ENCODE assay signal across 23 mouse cellular contexts in genomic region chr2:26080830-26081229, GRCm38 (mm10). TPM values are rescaled to one million over a fixed set of nuclear protein-coding genes. Genes with fewer than 3 reads are reported as not detected.
A peak's percentile ranks its signal among the peaks of the same experiment; 100 is the strongest.
DNase-seq lines count a peak whose midpoint lies in the region; ATAC-seq and TF ChIP-seq lines count a peak whose summit lies in the region.
"Had no signal": no experiment of that assay in that cellular context is flagged by ENCODE, and none has a peak within 500 bp of the region (broad histone marks: within the 10 kb centered on the region; RNA-seq: fewer than 3 reads in every experiment).

No protein-coding gene starts in this region.

- no peak overlapping the region for H3K4me2 ChIP-seq in hindbrain, embryonic 13.5 days
- H3K4me2 ChIP-seq in hindbrain, postnatal 0 days (ENCODE audit: low read depth, low read length) = no peak overlapping the region
- no peak overlapping the region for H3K4me2 ChIP-seq in limb, embryonic 13.5 days (replicated peaks)
- H3K4me2 ChIP-seq: embryonic facial prominence, embryonic 13.5 days; forebrain, embryonic 12.5 days; heart, embryonic 15.5 days; intestine, embryonic 15.5 days had no signal

- DNase-seq in hindbrain, postnatal 0 days (ENCODE audit: low spot score) = no peak
- DNase-seq in testis, postnatal 14 days (ENCODE audit: low spot score) = no peak
- DNase-seq in thymus, postnatal 25 days = no peak
- DNase-seq: adrenal gland, postnatal 14 days; cerebellum, adult 11-12 months; cerebellum, adult 9-11 months; cerebellum, postnatal 36 days; embryo, embryonic 11 days; gastrocnemius, postnatal 10 days; heart, adult 18-20 months; heart, postnatal 14 days had no signal

- no peak overlapping the region for H3K4me3 ChIP-seq in hindbrain, embryonic 13.5 days
- no peak overlapping the region for H3K4me3 ChIP-seq in hindbrain, postnatal 0 days (ENCODE audit: low read length)
- no peak overlapping the region for H3K4me3 ChIP-seq in testis, adult 2 months (ENCODE audit: control insufficient read depth, low read depth, low read length)
- H3K4me3 ChIP-seq in limb, embryonic 13.5 days = no peak overlapping the region
- H3K4me3 ChIP-seq: embryonic facial prominence, embryonic 13.5 days; forebrain, embryonic 12.5 days; heart, embryonic 10.5 days; heart, embryonic 15.5 days; hindbrain, embryonic 10.5 days; intestine, embryonic 15.5 days had no signal

- H3K4me1 ChIP-seq in hindbrain, embryonic 13.5 days (replicated peaks) = no peaks in the 10 kb centered on the region
- H3K4me1 ChIP-seq in hindbrain, postnatal 0 days (ENCODE audit: insufficient read depth, low read length) = no peaks in the 10 kb centered on the region
- no peaks in the 10 kb centered on the region for H3K4me1 ChIP-seq in testis, adult 2 months (ENCODE audit: control insufficient read depth, insufficient read depth, low read length)
- H3K4me1 ChIP-seq in limb, embryonic 13.5 days = peaks cover 14% of the 10 kb centered on the region; the same call in 1 of the 2 replicates
- H3K4me1 ChIP-seq: embryonic facial prominence, embryonic 13.5 days; forebrain, embryonic 12.5 days; heart, embryonic 15.5 days; hindbrain, embryonic 10.5 days; intestine, embryonic 15.5 days had no signal

- TF ChIP-seq POLR2A in testis, adult 2 months (IDR thresholded peaks at IDR 0.05; ENCODE audit: control insufficient read depth, low read depth, low read length) = no peak

- no peaks in the 10 kb centered on the region for H3K27me3 ChIP-seq in hindbrain, embryonic 13.5 days
- no peaks in the 10 kb centered on the region for H3K27me3 ChIP-seq in hindbrain, postnatal 0 days (ENCODE audit: insufficient read depth, low read length)
- H3K27me3 ChIP-seq in testis, adult 2 months (ENCODE audit: control insufficient read depth, insufficient read depth, low read length) = no peaks in the 10 kb centered on the region
- no peaks in the 10 kb centered on the region for H3K27me3 ChIP-seq in limb, embryonic 13.5 days
- H3K27me3 ChIP-seq: embryonic facial prominence, embryonic 13.5 days; forebrain, embryonic 12.5 days; heart, embryonic 15.5 days; intestine, embryonic 15.5 days had no signal

- ATAC-seq in hindbrain, embryonic 13.5 days (ENCODE audit: low FRiP score) = no peak
- no peak for ATAC-seq in hindbrain, postnatal 0 days
- ATAC-seq in limb, embryonic 13.5 days (ENCODE audit: low FRiP score, low read depth) = no peak
- ATAC-seq: CD4-positive, CD25-positive, alpha-beta regulatory T cell, adult 4 months; forebrain, embryonic 16.5 days; intestine, embryonic 15.5 days had no signal

- H3K9ac ChIP-seq in hindbrain, embryonic 13.5 days = 0 out of 2 replicates have a peak overlapping the region, but pooled peaks have one; percentile 39
- H3K9ac ChIP-seq in hindbrain, postnatal 0 days (replicated peaks; ENCODE audit: low read length) = no peak overlapping the region
- H3K9ac ChIP-seq in limb, embryonic 13.5 days = 0 out of 2 replicates have a peak overlapping the region, but pooled peaks have one; percentile 19
- H3K9ac ChIP-seq: embryonic facial prominence, embryonic 13.5 days; forebrain, embryonic 12.5 days; heart, embryonic 15.5 days; intestine, embryonic 15.5 days had no signal

- H3K36me3 ChIP-seq in hindbrain, embryonic 13.5 days = peaks cover 3% of the 10 kb centered on the region; the same call in 1 of the 2 replicates
- no peaks in the 10 kb centered on the region for H3K36me3 ChIP-seq in hindbrain, postnatal 0 days (ENCODE audit: insufficient read depth, low read length)
- no peaks in the 10 kb centered on the region for H3K36me3 ChIP-seq in testis, adult 2 months (ENCODE audit: control insufficient read depth, insufficient read depth, low read length)
- H3K36me3 ChIP-seq in limb, embryonic 13.5 days = 0 out of 2 replicates have a peak, but pooled peaks cover 3% of the 10 kb centered on the region
- H3K36me3 ChIP-seq: embryonic facial prominence, embryonic 13.5 days; forebrain, embryonic 12.5 days; G1E; heart, embryonic 10.5 days; heart, embryonic 15.5 days; hindbrain, embryonic 10.5 days; intestine, embryonic 15.5 days had no signal

- H3K27ac ChIP-seq in hindbrain, embryonic 13.5 days = no peak overlapping the region
- H3K27ac ChIP-seq in hindbrain, postnatal 0 days = no peak overlapping the region
- peak overlapping the region; percentile 43; the same call in 1 of the 2 replicates for H3K27ac ChIP-seq in testis, adult 2 months (ENCODE audit: control insufficient read depth, insufficient read depth, low read depth, low read length)
- no peak overlapping the region for H3K27ac ChIP-seq in limb, embryonic 13.5 days
- H3K27ac ChIP-seq: embryonic facial prominence, embryonic 13.5 days; forebrain, embryonic 12.5 days; heart, embryonic 10.5 days; heart, embryonic 15.5 days; hindbrain, embryonic 10.5 days; intestine, embryonic 15.5 days had no signal

- WGBS in hindbrain, embryonic 13.5 days = 88% methylated on average over 3 of the region's 3 CpGs
- WGBS in hindbrain, postnatal 0 days = 85% methylated on average over 3 of the region's 3 CpGs
- WGBS in limb, embryonic 13.5 days = 71% methylated on average over 3 of the region's 3 CpGs

- no peaks in the 10 kb centered on the region for H3K9me3 ChIP-seq in hindbrain, embryonic 13.5 days
- H3K9me3 ChIP-seq in hindbrain, postnatal 0 days (ENCODE audit: low read length) = no peaks in the 10 kb centered on the region
- H3K9me3 ChIP-seq in limb, embryonic 13.5 days = no peaks in the 10 kb centered on the region
- H3K9me3 ChIP-seq: embryonic facial prominence, embryonic 13.5 days; forebrain, embryonic 12.5 days; G1E; heart, embryonic 10.5 days; heart, embryonic 15.5 days; hindbrain, embryonic 10.5 days; intestine, embryonic 15.5 days had no signal

- TF ChIP-seq CTCF in hindbrain, postnatal 0 days (IDR thresholded peaks at IDR 0.05; ENCODE audit: low read depth) = no peak
- TF ChIP-seq CTCF in testis, adult 2 months (IDR thresholded peaks at IDR 0.05; ENCODE audit: control insufficient read depth, insufficient read depth, insufficient replicate concordance, low read depth, low read length) = no peak

RNA-seq across cellular contexts. Expression of gene Nacc2, which starts 42.2 kb away (rescaled TPM):
- 12.4 and 14.2 TPM in 2 replicates for polyA plus RNA-seq in hindbrain, embryonic 13.5 days (2015; fragmentation: Nextera tagmentation; extraction: Ambion mirVana)
- 50.1 and 61.4 TPM in 2 replicates for total RNA-seq in hindbrain, postnatal 0 days (2014; rRNA removed)
- 28.7 and 29.9 TPM in 2 replicates for polyA plus RNA-seq in hindbrain, postnatal 0 days (2015; fragmentation: Nextera tagmentation; extraction: Ambion mirVana)
- polyA plus RNA-seq in testis, adult 2 months (2012; rRNA removed) = 5.2 and 5.3 TPM in 2 replicates
- 5.2 and 6.0 TPM in 2 replicates for polyA plus RNA-seq in limb, embryonic 13.5 days (2015; fragmentation: Nextera tagmentation; extraction: Ambion mirVana)

RNA-seq across cellular contexts. Expression of gene Ubac1, which starts 59.3 kb away (rescaled TPM):
- polyA plus RNA-seq in hindbrain, embryonic 13.5 days (2015; fragmentation: Nextera tagmentation; extraction: Ambion mirVana) = 111 and 114 TPM in 2 replicates
- 93.6 and 131 TPM in 2 replicates for total RNA-seq in hindbrain, postnatal 0 days (2014; rRNA removed)
- 148 and 150 TPM in 2 replicates for polyA plus RNA-seq in hindbrain, postnatal 0 days (2015; fragmentation: Nextera tagmentation; extraction: Ambion mirVana)
- polyA plus RNA-seq in testis, adult 2 months (2012; rRNA removed) = 65.1 and 71.2 TPM in 2 replicates
- 95.7 and 104 TPM in 2 replicates for polyA plus RNA-seq in limb, embryonic 13.5 days (2015; fragmentation: Nextera tagmentation; extraction: Ambion mirVana)
